Mouse (Mus musculus) stomach, postnatal 0 days (tissue): ENCODE measurements around the gene Frrs1. TPM values are rescaled to one million over a fixed set of nuclear protein-coding genes. Genes with fewer than 3 reads are reported as not detected.
A peak's percentile ranks its signal among the peaks of the same experiment; 100 is the strongest.

Experiments
- ATAC-seq: fragments of 200-750 bp; cut with Nextera tagmentation; 2 replicates; pipeline ENCODE4 v1.8.0; 2017; ENCODE audit not compliant: low FRiP score, low TSS enrichment
- DNase-seq: peaks from one replicate; pipeline ENCODE4 v3.0.0-alpha.2; 2016; ENCODE audit warnings: low spot score
- H3K27ac ChIP-seq: fragments of 300-500 bp; sonication (generic); replicated peaks from 2 replicates; pipeline ENCODE4 v1.5.1; 2014; ENCODE audit warnings: mild to moderate bottlenecking, control low read depth
- H3K27me3 ChIP-seq: fragments of 300-500 bp; sonication (generic); 2 replicates; pipeline ENCODE4 v1.6.1; 2014; ENCODE audit warnings: low read length; ENCODE audit not compliant: control insufficient read depth, insufficient read depth
- H3K36me3 ChIP-seq: fragments of 300-500 bp; sonication (generic); 2 replicates; pipeline ENCODE4 v1.6.1; 2014; ENCODE audit warnings: low read length, mixed read lengths; ENCODE audit not compliant: control insufficient read depth, insufficient read depth
- H3K4me1 ChIP-seq: fragments of 300-500 bp; sonication (generic); replicated peaks from 2 replicates; pipeline ENCODE4 v1.6.1; 2014; ENCODE audit warnings: antibody characterized with exemption; ENCODE audit not compliant: control insufficient read depth, insufficient read depth
- H3K4me2 ChIP-seq: fragments of 300-500 bp; sonication (generic); replicated peaks from 2 replicates; pipeline ENCODE4 v1.6.1; 2014; ENCODE audit warnings: low read depth, mild to moderate bottlenecking, control low read depth, moderate library complexity
- H3K4me3 ChIP-seq: fragments of 300-500 bp; sonication (generic); 2 replicates; pipeline ENCODE4 v1.5.1; 2014; ENCODE audit warnings: low read depth, low read length, control low read depth
- H3K9ac ChIP-seq: fragments of 300-500 bp; sonication (generic); 2 replicates; pipeline ENCODE4 v1.6.1; 2014; ENCODE audit warnings: mild to moderate bottlenecking, low read length, control low read depth, mixed read lengths
- H3K9me3 ChIP-seq: fragments of 300-500 bp; sonication (generic); 2 replicates; pipeline ENCODE4 v1.6.1; 2016; ENCODE audit warnings: low read length; ENCODE audit not compliant: control insufficient read depth
- CTCF ChIP-seq: IDR thresholded peaks from 2 replicates; pipeline ENCODE4 v1.5.1; 2016; ENCODE audit warnings: antibody characterized with exemption, low read depth, mild to moderate bottlenecking, moderate library complexity
- EP300 ChIP-seq: optimal IDR thresholded peaks from 2 replicates; pipeline ENCODE3; 2016; ENCODE audit warnings: antibody characterized with exemption
- WGBS: fragments of 180-500 bp; shearing (Covaris S2); extraction: QIAGEN DNeasy Blood & Tissue Kit; methylation state at CpG from one replicate; pipeline ENCODE4 v1.1.7; 2014; 5-methylcytosine and 5-hydroxymethylcytosine counted together
- polyA plus RNA-seq: library from polyadenylated mRNA; unstranded; fragments of >200 nt; fragmentation: Nextera tagmentation; extraction: Ambion mirVana; gene quantifications from 2 replicates; pipeline ENCODE4 v1.2.1, GENCODE M21; 2015

Gene Frrs1
- polyA plus RNA-seq, 1 experiment from 2014 or later = 22.3 TPM

DNA sequence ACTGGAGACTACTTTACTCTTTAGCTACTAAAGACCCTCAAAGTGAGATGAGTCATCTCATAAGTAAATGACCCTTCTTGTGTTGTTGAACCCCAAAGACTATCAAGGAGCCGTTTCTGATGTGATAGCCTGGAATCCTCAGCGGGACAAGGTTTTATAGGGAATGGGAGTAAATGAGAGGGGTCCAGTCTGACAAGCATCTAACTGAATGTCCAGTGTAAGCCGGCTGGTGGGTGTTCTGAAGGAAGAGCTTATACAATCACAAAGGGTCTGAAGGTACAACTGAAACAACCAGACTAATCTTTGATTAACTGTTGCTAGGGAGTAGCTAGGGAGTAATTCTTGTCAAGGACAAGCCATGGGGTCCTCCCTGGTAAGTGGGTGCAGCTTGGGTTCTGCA is 6.8 kb upstream of the Frrs1 start:
- no peak overlapping the region for H3K4me2 ChIP-seq
- DNase-seq (no peak), ATAC-seq (no peak)
- no peak overlapping the region for H3K27ac ChIP-seq
- H3K4me1 ChIP-seq = no peaks in the 10 kb centered on the region
- WGBS = 88% methylated on average over 3 of the region's 3 CpGs
- no peak overlapping the region for H3K4me3 ChIP-seq
- no peak for TF ChIP-seq CTCF
- TF ChIP-seq EP300 = no peak
- no peak overlapping the region for H3K9ac ChIP-seq
- H3K27me3 ChIP-seq = no peaks in the 10 kb centered on the region
- no peaks in the 10 kb centered on the region for H3K9me3 ChIP-seq
- no peaks in the 10 kb centered on the region for H3K36me3 ChIP-seq

DNA sequence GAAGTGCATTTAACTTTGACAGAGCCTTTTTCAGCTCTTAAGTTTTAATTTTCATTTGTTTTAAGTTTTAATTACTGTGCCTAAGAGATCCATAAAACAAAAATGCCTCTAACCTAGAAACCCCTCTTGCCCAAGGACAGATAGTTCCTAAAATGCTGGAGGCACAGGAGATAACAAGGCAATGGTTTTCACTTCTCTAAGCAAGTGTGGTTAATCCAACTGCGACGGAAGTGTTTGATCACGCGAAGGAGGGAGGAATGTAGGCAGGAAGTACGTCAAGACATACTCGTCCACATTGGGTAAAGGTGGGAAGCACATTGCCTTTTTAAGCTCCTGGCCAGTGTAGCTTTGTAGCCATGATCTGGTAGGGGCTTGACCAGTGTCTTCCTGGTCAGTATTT is 1.7 kb upstream of the Frrs1 start:
- H3K4me3 ChIP-seq = no peak overlapping the region
- no peak for ATAC-seq
- no peak overlapping the region for H3K4me2 ChIP-seq
- no peaks in the 10 kb centered on the region for H3K27me3 ChIP-seq
- H3K27ac ChIP-seq = no peak overlapping the region
- TF ChIP-seq EP300 (no peak), CTCF (no peak)
- DNase-seq = no peak
- no peaks in the 10 kb centered on the region for H3K9me3 ChIP-seq
- no peaks in the 10 kb centered on the region for H3K36me3 ChIP-seq
- no peak overlapping the region for H3K9ac ChIP-seq
- WGBS = 77% methylated on average over 6 of the region's 6 CpGs
- H3K4me1 ChIP-seq = no peaks in the 10 kb centered on the region

DNA sequence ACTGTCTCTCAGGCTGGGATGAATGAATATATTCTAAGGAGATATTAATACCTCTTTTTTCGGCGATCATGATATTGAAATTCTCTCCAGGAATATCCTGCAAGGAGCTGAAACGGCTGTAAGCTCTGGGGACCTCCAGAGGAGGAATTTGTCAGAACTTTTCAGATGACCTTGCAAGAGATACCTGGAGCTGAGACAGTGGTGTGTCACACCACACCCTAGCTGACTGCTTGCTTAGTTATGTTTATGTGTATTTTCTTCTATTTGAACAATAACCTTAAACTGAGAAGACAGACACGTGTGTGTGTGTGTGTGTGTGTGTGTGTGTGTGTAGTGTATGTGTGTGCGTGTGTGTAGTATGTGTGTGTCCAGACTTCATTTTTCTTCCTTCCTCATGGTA is 488 bp downstream of the Frrs1 start:
- no peak overlapping the region for H3K9ac ChIP-seq
- no peak for TF ChIP-seq EP300
- TF ChIP-seq CTCF = no peak
- H3K4me3 ChIP-seq = no peak overlapping the region
- no peak overlapping the region for H3K4me2 ChIP-seq
- 67% methylated on average over 5 of the region's 5 CpGs for WGBS
- DNase-seq (no peak), ATAC-seq (no peak)
- H3K9me3 ChIP-seq = no peaks in the 10 kb centered on the region
- no peaks in the 10 kb centered on the region for H3K27me3 ChIP-seq
- no peaks in the 10 kb centered on the region for H3K4me1 ChIP-seq
- H3K36me3 ChIP-seq = no peaks in the 10 kb centered on the region
- no peak overlapping the region for H3K27ac ChIP-seq

DNA sequence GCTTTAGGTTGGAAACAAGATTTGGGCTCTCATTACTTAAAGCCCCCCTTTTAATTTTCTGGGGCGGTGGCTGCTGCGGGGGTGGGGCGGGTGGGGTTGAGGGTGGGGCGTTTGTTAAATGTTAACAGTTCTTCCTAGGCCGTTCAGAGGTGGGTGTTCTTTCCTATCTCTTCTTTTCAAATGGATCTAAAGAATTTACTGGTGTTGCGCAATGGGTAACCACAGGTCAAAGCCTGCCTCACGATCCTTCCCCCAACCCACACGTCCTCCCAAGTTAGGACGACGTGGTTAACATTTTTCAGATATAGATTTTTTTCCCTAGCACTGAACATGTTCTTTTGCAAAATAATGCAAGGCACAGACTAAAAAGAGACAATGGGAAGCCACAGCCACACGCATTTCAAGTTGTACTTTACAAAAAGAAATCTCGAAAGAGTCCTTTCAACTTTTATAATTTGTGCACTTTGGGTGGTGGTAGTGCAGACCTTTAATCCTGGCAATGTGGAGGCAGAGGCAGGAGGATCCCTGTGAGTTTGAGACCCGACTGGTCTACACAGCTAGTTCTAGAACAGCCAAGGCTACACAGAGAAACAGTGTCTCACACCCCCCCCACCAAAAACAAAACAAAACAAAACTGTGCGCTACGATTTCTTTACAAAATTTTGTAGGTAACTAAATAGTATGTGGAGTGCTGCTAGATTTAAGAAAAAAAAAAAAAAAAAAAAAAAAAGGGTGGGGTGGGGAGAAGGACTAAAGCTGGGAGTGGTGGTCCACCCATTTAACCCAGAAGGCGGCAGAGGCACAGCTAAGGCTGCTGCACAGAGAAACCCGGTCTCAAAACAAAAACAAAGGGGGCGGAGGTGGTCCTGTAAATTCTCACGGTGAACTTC is 1.3 kb downstream of the Frrs1 start:
- peak overlapping the region; percentile 63 for H3K4me3 ChIP-seq
- H3K36me3 ChIP-seq = no peaks in the 10 kb centered on the region
- DNase-seq = no peak
- H3K27ac ChIP-seq = peak overlapping the region; percentile 86
- ATAC-seq = no peak
- no peaks in the 10 kb centered on the region for H3K27me3 ChIP-seq
- H3K4me1 ChIP-seq = no peaks in the 10 kb centered on the region
- H3K4me2 ChIP-seq = peak overlapping the region; percentile 87
- TF ChIP-seq CTCF (no peak), EP300 (no peak)
- peak overlapping the region; percentile 66; the same call in 1 of the 2 replicates for H3K9ac ChIP-seq
- WGBS = 45% methylated on average over 19 of the region's 19 CpGs
- no peaks in the 10 kb centered on the region for H3K9me3 ChIP-seq

DNA sequence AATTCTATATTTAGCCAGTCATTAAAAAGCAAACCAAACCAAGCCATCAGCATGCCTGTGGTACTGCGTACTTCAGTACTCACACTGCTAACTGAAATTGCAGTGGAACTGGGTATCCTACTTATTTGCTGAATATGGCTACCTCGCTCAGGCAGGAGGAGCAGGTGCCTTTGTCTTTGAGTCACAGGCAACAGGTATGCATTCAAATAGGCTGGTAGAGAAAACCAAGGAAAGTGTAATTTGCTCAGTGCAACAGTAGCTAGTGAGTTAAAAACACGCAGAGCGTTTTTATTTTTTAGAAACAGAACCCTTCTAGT is 1.9 kb downstream of the Frrs1 start:
- no peak for TF ChIP-seq EP300
- no peak for TF ChIP-seq CTCF
- Histone ChIP-seq H3K4me2 (peak overlapping the region; percentile 87), H3K4me3 (peak overlapping the region; percentile 63)

DNA sequence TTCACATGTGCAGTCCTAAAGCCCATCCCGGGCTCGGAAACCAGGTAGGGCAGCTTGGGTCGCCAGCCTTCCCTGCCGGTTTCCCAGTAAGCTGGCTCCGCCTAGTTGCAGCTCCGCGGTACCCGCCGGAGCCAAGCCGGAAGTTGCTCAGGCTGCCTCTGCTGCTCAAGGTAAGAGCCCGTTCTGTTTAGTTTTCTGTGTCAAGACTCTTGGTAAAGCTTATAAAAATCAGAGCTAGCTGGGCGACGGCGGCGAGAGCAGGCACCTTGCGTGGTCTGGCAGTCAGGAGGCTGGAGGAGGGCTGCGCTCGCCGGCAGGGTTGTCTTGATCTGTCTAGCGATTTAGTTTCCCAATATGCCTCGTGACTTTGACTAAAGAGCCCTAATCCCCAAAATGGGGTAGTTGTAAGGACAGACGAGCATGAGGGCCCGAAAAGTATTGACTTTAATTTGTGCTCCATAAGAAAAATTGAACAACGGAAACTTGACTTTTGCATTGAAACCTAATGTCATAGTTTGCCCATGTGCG is 2.3 kb downstream of the Frrs1 start:
- ATAC-seq (peak; percentile 92), DNase-seq (peak; percentile 84)
- TF ChIP-seq EP300 = no peak
- peak; percentile 50 for TF ChIP-seq CTCF
- Histone ChIP-seq H3K27me3 (no peaks in the 10 kb centered on the region), H3K36me3 (no peaks in the 10 kb centered on the region; the same call in 1 of the 2 replicates), H3K4me1 (no peaks in the 10 kb centered on the region), H3K4me2 (peak overlapping the region; percentile 87), H3K9me3 (no peaks in the 10 kb centered on the region), H3K27ac (peak overlapping the region; percentile 86), H3K9ac (peak overlapping the region; percentile 66), H3K4me3 (peak overlapping the region; percentile 63)
- under 1% methylated on average over 25 of the region's 25 CpGs for WGBS

More for the DNA sequence above, 1.9 kb downstream of the Frrs1 start:
- Histone ChIP-seq H3K27me3 (no peaks in the 10 kb centered on the region), H3K9ac (peak overlapping the region; percentile 66), H3K9me3 (no peaks in the 10 kb centered on the region), H3K27ac (peak overlapping the region; percentile 86), H3K36me3 (no peaks in the 10 kb centered on the region), H3K4me1 (no peaks in the 10 kb centered on the region)
- peak; percentile 58 for ATAC-seq
- DNase-seq = no peak
- 8% methylated on average over 4 of the region's 4 CpGs for WGBS
